Mouse (Mus musculus) lung, embryonic 14.5 days (tissue): Measurements from ENCODE around the gene Iqsec1. TPM values are rescaled to one million over a fixed set of nuclear protein-coding genes. Genes with fewer than 3 reads are reported as not detected.

Experiments
- ATAC-seq: fragments of 200-750 bp; cut with Nextera tagmentation; 2 replicates; pipeline ENCODE4 v1.8.0; 2017; ENCODE audit warnings: mild to moderate bottlenecking, moderate TSS enrichment, moderate library complexity; ENCODE audit not compliant: insufficient read depth
- DNase-seq: peaks from one replicate; pipeline ENCODE4 v3.0.0-alpha.2; 2015
- H3K27ac ChIP-seq: fragments of 300-500 bp; sonication (generic); 2 replicates; pipeline ENCODE4 v1.5.1; 2014; ENCODE audit warnings: low read depth, mild to moderate bottlenecking, moderate library complexity
- H3K27me3 ChIP-seq: fragments of 300-500 bp; sonication (generic); 2 replicates; pipeline ENCODE4 v1.6.1; 2014; ENCODE audit warnings: low read length, control low read depth; ENCODE audit not compliant: insufficient read depth
- H3K36me3 ChIP-seq: fragments of 300-500 bp; sonication (generic); 2 replicates; pipeline ENCODE4 v1.6.1; 2014; ENCODE audit warnings: control low read depth; ENCODE audit not compliant: insufficient read depth
- H3K4me1 ChIP-seq: fragments of 300-500 bp; sonication (generic); 2 replicates; pipeline ENCODE4 v1.6.1; 2014; ENCODE audit warnings: antibody characterized with exemption, control low read depth; ENCODE audit not compliant: insufficient read depth
- H3K4me2 ChIP-seq: fragments of 300-500 bp; sonication (generic); 2 replicates; pipeline ENCODE4 v1.6.1; 2014; ENCODE audit warnings: mild to moderate bottlenecking
- H3K4me3 ChIP-seq: fragments of 300-500 bp; sonication (generic); 2 replicates; pipeline ENCODE4 v1.5.1; 2014; ENCODE audit warnings: low read depth, low read length
- H3K9ac ChIP-seq: fragments of 300-500 bp; sonication (generic); 2 replicates; pipeline ENCODE4 v1.6.1; 2014
- H3K9me3 ChIP-seq: fragments of 300-500 bp; sonication (generic); 2 replicates; pipeline ENCODE4 v1.6.1; 2016; ENCODE audit warnings: low read depth, low read length, control low read depth
- CTCF ChIP-seq: IDR thresholded peaks from 2 replicates; pipeline ENCODE4 v1.5.1; 2016; ENCODE audit warnings: antibody characterized with exemption, low read depth
- WGBS: fragments of 180-500 bp; shearing (Covaris S2); extraction: QIAGEN DNeasy Blood & Tissue Kit; methylation state at CpG from one replicate; pipeline ENCODE4 v1.1.7; 2014; 5-methylcytosine and 5-hydroxymethylcytosine counted together
- polyA plus RNA-seq: library from polyadenylated mRNA; unstranded; fragments of >200 nt; fragmentation: Nextera tagmentation; extraction: Ambion mirVana; gene quantifications from 2 replicates; pipeline ENCODE4 v1.2.1, GENCODE M21; 2014

Gene Iqsec1
- polyA plus RNA-seq, 1 experiment from 2014 or later: 15.8 TPM

GRCm38 (mm10) chr6:90777302-90777701 is 211.2 kb downstream of the Iqsec1 start:
- ATAC-seq (no peak), DNase-seq (no peak)
- Histone ChIP-seq H3K9ac (no peak overlapping the region), H3K9me3 (no peaks in the 10 kb centered on the region), H3K4me2 (no peak overlapping the region), H3K27ac (no peak overlapping the region), H3K4me1 (no peaks in the 10 kb centered on the region), H3K36me3 (no peaks in the 10 kb centered on the region), H3K27me3 (no peaks in the 10 kb centered on the region), H3K4me3 (no peak overlapping the region)
- TF ChIP-seq CTCF: no peak
- 72% methylated on average over 1 of the region's 1 CpGs for WGBS

- H3K4me2 ChIP-seq: no peak overlapping the region
- WGBS: 95% methylated on average over 1 of the region's 1 CpGs
- no peaks in the 10 kb centered on the region for H3K27me3 ChIP-seq
- H3K27ac ChIP-seq: no peak overlapping the region
- no peaks in the 10 kb centered on the region for H3K9me3 ChIP-seq
- no peak for TF ChIP-seq CTCF
- H3K4me1 ChIP-seq: no peaks in the 10 kb centered on the region
- ATAC-seq: no peak
- no peaks in the 10 kb centered on the region for H3K36me3 ChIP-seq
- no peak for DNase-seq
- H3K9ac ChIP-seq: no peak overlapping the region
- no peak overlapping the region for H3K4me3 ChIP-seq
Observed at GRCm38 (mm10) chr6:90775606-90776005, 212.9 kb downstream of the Iqsec1 start.

- H3K27ac ChIP-seq: no peak overlapping the region
- no peaks in the 10 kb centered on the region for H3K27me3 ChIP-seq
- no peaks in the 10 kb centered on the region for H3K36me3 ChIP-seq
- no peaks in the 10 kb centered on the region for H3K4me1 ChIP-seq
- ATAC-seq (no peak), DNase-seq (no peak)
- H3K4me3 ChIP-seq: no peak overlapping the region
- no peak overlapping the region for H3K9ac ChIP-seq
- H3K9me3 ChIP-seq: no peaks in the 10 kb centered on the region
- H3K4me2 ChIP-seq: no peak overlapping the region
- no peak for TF ChIP-seq CTCF
Observed at GRCm38 (mm10) chr6:90773811-90774233, 214.7 kb downstream of the Iqsec1 start.

GRCm38 (mm10) chr6:90772120-90772519 is 216.4 kb downstream of the Iqsec1 start:
- Histone ChIP-seq H3K4me3 (no peak overlapping the region), H3K9me3 (no peaks in the 10 kb centered on the region), H3K27ac (no peak overlapping the region), H3K4me1 (no peaks in the 10 kb centered on the region), H3K9ac (no peak overlapping the region), H3K36me3 (no peaks in the 10 kb centered on the region), H3K27me3 (no peaks in the 10 kb centered on the region), H3K4me2 (no peak overlapping the region)
- ATAC-seq (no peak), DNase-seq (no peak)
- TF ChIP-seq CTCF: no peak
- 68% methylated on average over 5 of the region's 5 CpGs for WGBS

GRCm38 (mm10) chr6:90768526-90768925 is 220.0 kb downstream of the Iqsec1 start:
- Histone ChIP-seq H3K9me3 (no peaks in the 10 kb centered on the region), H3K27ac (no peak overlapping the region), H3K4me2 (no peak overlapping the region), H3K27me3 (no peaks in the 10 kb centered on the region), H3K4me3 (no peak overlapping the region), H3K9ac (no peak overlapping the region), H3K4me1 (peaks cover 4% of the 10 kb centered on the region; the same call in 1 of the 2 replicates), H3K36me3 (no peaks in the 10 kb centered on the region)
- no peak for ATAC-seq
- WGBS: 62% methylated on average over 2 of the region's 2 CpGs
- no peak for DNase-seq
- no peak for TF ChIP-seq CTCF

- 79% methylated on average over 1 of the region's 1 CpGs for WGBS
- no peak overlapping the region for H3K4me3 ChIP-seq
Observed at GRCm38 (mm10) chr6:90767874-90768273, 220.6 kb downstream of the Iqsec1 start.

GRCm38 (mm10) chr6:90764753-90765152 is 223.7 kb downstream of the Iqsec1 start:
- Histone ChIP-seq H3K4me3 (no peak overlapping the region), H3K4me1 (peaks cover 4% of the 10 kb centered on the region; the same call in 1 of the 2 replicates), H3K9ac (no peak overlapping the region), H3K9me3 (no peaks in the 10 kb centered on the region), H3K36me3 (no peaks in the 10 kb centered on the region), H3K27me3 (no peaks in the 10 kb centered on the region), H3K4me2 (no peak overlapping the region), H3K27ac (peak overlapping the region; percentile 66; the same call in 1 of the 2 replicates)
- peak; percentile 9; the same call in 1 of the 2 replicates for ATAC-seq
- WGBS: 65% methylated on average over 2 of the region's 2 CpGs
- TF ChIP-seq CTCF: no peak
- DNase-seq: no peak

More at GRCm38 (mm10) chr6:90767874-90768273, 220.6 kb downstream of the Iqsec1 start:
- Histone ChIP-seq H3K27me3 (no peaks in the 10 kb centered on the region), H3K4me1 (peaks cover 4% of the 10 kb centered on the region; the same call in 1 of the 2 replicates), H3K4me2 (no peak overlapping the region), H3K9ac (no peak overlapping the region), H3K36me3 (no peaks in the 10 kb centered on the region), H3K27ac (no peak overlapping the region), H3K9me3 (no peaks in the 10 kb centered on the region)
- ATAC-seq (no peak), DNase-seq (no peak)
- no peak for TF ChIP-seq CTCF
